Mouse (Mus musculus): Measurements from ENCODE around the gene Ube2d3. TPM values are rescaled to one million over a fixed set of nuclear protein-coding genes. Genes with fewer than 3 reads are reported as not detected.

Gene Ube2d3
- polyA plus RNA-seq, 1 experiment from 2014 or later, result 420 TPM

- H3K4me1 ChIP-seq (replicated peaks; ENCODE audit: control insufficient read depth, insufficient read depth), result no peaks in the 10 kb centered on the region
- ATAC-seq (ENCODE audit: low FRiP score, low TSS enrichment) (no peak), DNase-seq (ENCODE audit: low spot score) (no peak)
- TF ChIP-seq CTCF (IDR thresholded peaks at IDR 0.05; ENCODE audit: low read depth), result peak; percentile 48
- no peak for TF ChIP-seq EP300 (optimal IDR thresholded peaks at IDR 0.05)
- WGBS, result 47% methylated on average over 11 of the region's 11 CpGs
- H3K9ac ChIP-seq (ENCODE audit: low read length), result no peak overlapping the region
- H3K36me3 ChIP-seq (ENCODE audit: control insufficient read depth, insufficient read depth, low read length), result no peaks in the 10 kb centered on the region
- no peaks in the 10 kb centered on the region for H3K9me3 ChIP-seq (ENCODE audit: control insufficient read depth, low read length)
- H3K4me3 ChIP-seq (ENCODE audit: low read depth, low read length), result no peak overlapping the region
- no peaks in the 10 kb centered on the region for H3K27me3 ChIP-seq (ENCODE audit: control insufficient read depth, insufficient read depth, low read length)
- no peak overlapping the region for H3K27ac ChIP-seq (replicated peaks)
- no peak overlapping the region for H3K4me2 ChIP-seq (replicated peaks; ENCODE audit: low read depth)
Measured at GRCm38 (mm10) chr3:135511683-135512082, 73.7 kb downstream of the Ube2d3 start.

GRCm38 (mm10) chr3:135513270-135513669 lies 75.3 kb downstream of the Ube2d3 start:
- Histone ChIP-seq H3K27ac (replicated peaks) (no peak overlapping the region), H3K9ac (ENCODE audit: low read length) (no peak overlapping the region), H3K4me3 (ENCODE audit: low read depth, low read length) (no peak overlapping the region), H3K4me1 (replicated peaks; ENCODE audit: control insufficient read depth, insufficient read depth) (no peaks in the 10 kb centered on the region), H3K9me3 (ENCODE audit: control insufficient read depth, low read length) (no peaks in the 10 kb centered on the region), H3K36me3 (ENCODE audit: control insufficient read depth, insufficient read depth, low read length) (no peaks in the 10 kb centered on the region), H3K27me3 (ENCODE audit: control insufficient read depth, insufficient read depth, low read length) (no peaks in the 10 kb centered on the region), H3K4me2 (replicated peaks; ENCODE audit: low read depth) (no peak overlapping the region)
- WGBS, result 66% methylated on average over 11 of the region's 11 CpGs
- no peak for TF ChIP-seq CTCF (IDR thresholded peaks at IDR 0.05; ENCODE audit: low read depth)
- no peak for TF ChIP-seq EP300 (optimal IDR thresholded peaks at IDR 0.05)
- DNase-seq (ENCODE audit: low spot score), result no peak
- ATAC-seq (ENCODE audit: low FRiP score, low TSS enrichment), result no peak

GRCm38 (mm10) chr3:135513800-135514425 lies 76.0 kb downstream of the Ube2d3 start:
- no peaks in the 10 kb centered on the region for H3K27me3 ChIP-seq (ENCODE audit: control insufficient read depth, insufficient read depth, low read length)
- no peaks in the 10 kb centered on the region for H3K9me3 ChIP-seq (ENCODE audit: control insufficient read depth, low read length)
- ATAC-seq (ENCODE audit: low FRiP score, low TSS enrichment) (no peak), DNase-seq (ENCODE audit: low spot score) (no peak)
- WGBS, result 85% methylated on average over 14 of the region's 14 CpGs
- H3K4me1 ChIP-seq (replicated peaks; ENCODE audit: control insufficient read depth, insufficient read depth), result no peaks in the 10 kb centered on the region
- TF ChIP-seq CTCF (IDR thresholded peaks at IDR 0.05; ENCODE audit: low read depth) (no peak), EP300 (optimal IDR thresholded peaks at IDR 0.05) (no peak)
- no peak overlapping the region for H3K4me2 ChIP-seq (replicated peaks; ENCODE audit: low read depth)
- H3K4me3 ChIP-seq (ENCODE audit: low read depth, low read length), result no peak overlapping the region
- H3K9ac ChIP-seq (ENCODE audit: low read length), result no peak overlapping the region
- no peak overlapping the region for H3K27ac ChIP-seq (replicated peaks)
- no peaks in the 10 kb centered on the region for H3K36me3 ChIP-seq (ENCODE audit: control insufficient read depth, insufficient read depth, low read length)

- H3K4me3 ChIP-seq (ENCODE audit: low read depth, low read length), result no peak overlapping the region
- no peak overlapping the region for H3K27ac ChIP-seq (replicated peaks)
- no peak for ATAC-seq (ENCODE audit: low FRiP score, low TSS enrichment)
- no peaks in the 10 kb centered on the region for H3K36me3 ChIP-seq (ENCODE audit: control insufficient read depth, insufficient read depth, low read length)
- no peak overlapping the region for H3K4me2 ChIP-seq (replicated peaks; ENCODE audit: low read depth)
- no peak overlapping the region for H3K9ac ChIP-seq (ENCODE audit: low read length)
- no peak for DNase-seq (ENCODE audit: low spot score)
- no peaks in the 10 kb centered on the region for H3K9me3 ChIP-seq (ENCODE audit: control insufficient read depth, low read length)
- TF ChIP-seq CTCF (IDR thresholded peaks at IDR 0.05; ENCODE audit: low read depth), result no peak
- TF ChIP-seq EP300 (optimal IDR thresholded peaks at IDR 0.05), result no peak
- H3K4me1 ChIP-seq (replicated peaks; ENCODE audit: control insufficient read depth, insufficient read depth), result 0 out of 2 replicates have a peak, but pooled peaks cover 2% of the 10 kb centered on the region
- WGBS, result 69% methylated on average over 5 of the region's 5 CpGs
- H3K27me3 ChIP-seq (ENCODE audit: control insufficient read depth, insufficient read depth, low read length), result no peaks in the 10 kb centered on the region
Measured at GRCm38 (mm10) chr3:135515246-135515645, 77.3 kb downstream of the Ube2d3 start.

- TF ChIP-seq CTCF (IDR thresholded peaks at IDR 0.05; ENCODE audit: low read depth), result no peak
- TF ChIP-seq EP300 (optimal IDR thresholded peaks at IDR 0.05), result no peak
- H3K9ac ChIP-seq (ENCODE audit: low read length), result no peak overlapping the region
- no peak overlapping the region for H3K4me3 ChIP-seq (ENCODE audit: low read depth, low read length)
- no peaks in the 10 kb centered on the region for H3K36me3 ChIP-seq (ENCODE audit: control insufficient read depth, insufficient read depth, low read length)
- 27% methylated on average over 6 of the region's 6 CpGs for WGBS
- H3K27ac ChIP-seq (replicated peaks), result no peak overlapping the region
- H3K4me1 ChIP-seq (replicated peaks; ENCODE audit: control insufficient read depth, insufficient read depth), result 0 out of 2 replicates have a peak, but pooled peaks cover 2% of the 10 kb centered on the region
- no peaks in the 10 kb centered on the region for H3K9me3 ChIP-seq (ENCODE audit: control insufficient read depth, low read length)
- ATAC-seq (ENCODE audit: low FRiP score, low TSS enrichment) (peak; percentile 64; the same call in 1 of the 2 replicates), DNase-seq (ENCODE audit: low spot score) (no peak)
- no peak overlapping the region for H3K4me2 ChIP-seq (replicated peaks; ENCODE audit: low read depth)
- no peaks in the 10 kb centered on the region for H3K27me3 ChIP-seq (ENCODE audit: control insufficient read depth, insufficient read depth, low read length)
Measured at GRCm38 (mm10) chr3:135516891-135517290, 78.9 kb downstream of the Ube2d3 start.

Other genes starting within 250 kb of the Ube2d3 start
- 3.9 and 4.8 TPM in 2 replicates for gene Cenpe, start 225.6 kb upstream of the Ube2d3 start, polyA plus RNA-seq (2015; fragmentation: Nextera tagmentation; extraction: Ambion mirVana)
- gene Bdh2, start 156.9 kb upstream of the Ube2d3 start, polyA plus RNA-seq (2015; fragmentation: Nextera tagmentation; extraction: Ambion mirVana), result 2.4 TPM in 2 replicates
- 6.0 and 6.9 TPM in 2 replicates for gene Slc9b2, start 130.4 kb upstream of the Ube2d3 start, polyA plus RNA-seq (2015; fragmentation: Nextera tagmentation; extraction: Ambion mirVana)
- 0.07 and 0.08 TPM in 2 replicates for gene Slc9b1, start 90.1 kb upstream of the Ube2d3 start, polyA plus RNA-seq (2015; fragmentation: Nextera tagmentation; extraction: Ambion mirVana)
- gene Cisd2, start 14.2 kb upstream of the Ube2d3 start, polyA plus RNA-seq (2015; fragmentation: Nextera tagmentation; extraction: Ambion mirVana), result 34.2 and 35.5 TPM in 2 replicates
- gene Manba, start 47.5 kb downstream of the Ube2d3 start, polyA plus RNA-seq (2015; fragmentation: Nextera tagmentation; extraction: Ambion mirVana), result 11.8 and 12.8 TPM in 2 replicates

All from stomach, postnatal 0 days (tissue).